Mouse (Mus musculus) neural tube, embryonic 14.5 days (tissue): ENCODE measurements around the gene Dtx3l. TPM values are rescaled to one million over a fixed set of nuclear protein-coding genes. Genes with fewer than 3 reads are reported as not detected.

Source experiments
- ATAC-seq: fragments of 200-750 bp; cut with Nextera tagmentation; 2 replicates; pipeline ENCODE4 v1.8.0; 2017; ENCODE audit warnings: low read depth, mild to moderate bottlenecking, moderate TSS enrichment, moderate library complexity
- H3K27ac ChIP-seq: fragments of 300-500 bp; sonication (generic); 2 replicates; pipeline ENCODE4 v1.5.1; 2014; ENCODE audit warnings: low read depth, mild to moderate bottlenecking, control low read depth, low read length, moderate library complexity, mixed read lengths
- H3K27me3 ChIP-seq: fragments of 300-500 bp; sonication (generic); 2 replicates; pipeline ENCODE4 v1.6.1; 2014; ENCODE audit warnings: low read length; ENCODE audit not compliant: control insufficient read depth, insufficient read depth
- H3K36me3 ChIP-seq: fragments of 300-500 bp; sonication (generic); 2 replicates; pipeline ENCODE4 v1.6.1; 2014; ENCODE audit warnings: low read length, mixed read lengths; ENCODE audit not compliant: control insufficient read depth, insufficient read depth
- H3K4me1 ChIP-seq: fragments of 300-500 bp; sonication (generic); 2 replicates; pipeline ENCODE4 v1.6.1; 2014; ENCODE audit warnings: low read length; ENCODE audit not compliant: control insufficient read depth, insufficient read depth
- H3K4me2 ChIP-seq: fragments of 300-500 bp; sonication (generic); 2 replicates; pipeline ENCODE4 v1.6.1; 2014; ENCODE audit warnings: mild to moderate bottlenecking, low read depth, low read length, control low read depth
- H3K4me3 ChIP-seq: fragments of 300-500 bp; sonication (generic); 2 replicates; pipeline ENCODE4 v1.5.1; 2014; ENCODE audit warnings: low read depth, low read length, control low read depth, mixed read lengths
- H3K9ac ChIP-seq: fragments of 300-500 bp; sonication (generic); replicated peaks from 2 replicates; pipeline ENCODE4 v1.6.1; 2014; ENCODE audit warnings: low read depth, mild to moderate bottlenecking, control low read depth, low read length, mixed read lengths
- H3K9me3 ChIP-seq: fragments of 300-500 bp; sonication (generic); 2 replicates; pipeline ENCODE4 v1.6.1; 2016; ENCODE audit warnings: low read length; ENCODE audit not compliant: control insufficient read depth
- WGBS: fragments of 180-500 bp; shearing (Covaris S2); extraction: QIAGEN DNeasy Blood & Tissue Kit; methylation state at CpG from one replicate; pipeline ENCODE4 v1.1.7; 2014; 5-methylcytosine and 5-hydroxymethylcytosine counted together
- polyA plus RNA-seq: library from polyadenylated mRNA; unstranded; fragments of >200 nt; fragmentation: Nextera tagmentation; extraction: Ambion mirVana; gene quantifications from 2 replicates; pipeline ENCODE4 v1.2.1, GENCODE M21; 2014

The Dtx3l gene
- polyA plus RNA-seq, 1 experiment from 2014 or later: 0.95 TPM

DNA sequence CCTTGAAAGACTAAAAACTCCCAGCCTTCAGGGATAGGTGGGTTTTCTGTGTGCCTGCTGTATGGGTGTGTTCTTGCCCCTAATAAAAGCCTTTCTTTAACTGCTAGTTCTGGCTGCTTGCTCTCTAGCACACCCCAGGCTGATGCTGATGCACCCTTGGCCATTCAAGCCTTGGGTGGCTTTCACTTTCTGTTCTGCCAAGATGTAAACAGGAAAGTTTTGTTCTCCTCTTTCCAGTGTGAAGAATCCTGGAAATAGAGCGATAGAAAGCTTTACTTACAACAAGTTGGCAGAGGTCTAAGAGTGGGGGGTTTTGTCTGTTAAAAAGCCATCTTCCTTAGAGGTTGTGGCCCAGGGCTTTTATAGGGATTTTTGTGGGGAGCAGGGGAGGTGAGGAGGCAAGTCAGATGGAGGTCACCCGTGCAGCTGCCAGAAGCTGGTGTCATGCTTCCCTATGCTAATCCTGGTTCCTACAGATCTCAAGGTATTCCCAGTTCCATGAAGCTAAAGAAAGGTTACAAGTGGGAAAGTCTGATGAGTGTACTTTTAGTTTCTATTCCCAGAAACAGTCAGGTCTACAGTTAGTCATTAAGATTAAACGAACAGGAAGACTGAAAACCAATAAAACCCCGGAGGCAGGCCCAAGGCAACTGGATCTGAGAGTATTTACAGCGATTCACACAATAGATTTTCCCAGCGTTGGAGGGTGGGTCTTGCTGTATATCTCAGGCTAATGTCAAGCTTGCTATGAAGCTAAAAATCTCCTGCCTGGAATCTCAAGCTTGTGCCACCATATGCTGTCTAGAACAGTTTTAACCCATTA lies 20.0 kb downstream of the Dtx3l start:
- Histone ChIP-seq H3K36me3 (no peaks in the 10 kb centered on the region), H3K9ac (no peak overlapping the region), H3K4me1 (no peaks in the 10 kb centered on the region), H3K4me2 (no peak overlapping the region), H3K4me3 (no peak overlapping the region), H3K27ac (no peak overlapping the region), H3K9me3 (no peaks in the 10 kb centered on the region), H3K27me3 (no peaks in the 10 kb centered on the region)
- 66% methylated on average over 6 of the region's 6 CpGs for WGBS
- no peak for ATAC-seq

DNA sequence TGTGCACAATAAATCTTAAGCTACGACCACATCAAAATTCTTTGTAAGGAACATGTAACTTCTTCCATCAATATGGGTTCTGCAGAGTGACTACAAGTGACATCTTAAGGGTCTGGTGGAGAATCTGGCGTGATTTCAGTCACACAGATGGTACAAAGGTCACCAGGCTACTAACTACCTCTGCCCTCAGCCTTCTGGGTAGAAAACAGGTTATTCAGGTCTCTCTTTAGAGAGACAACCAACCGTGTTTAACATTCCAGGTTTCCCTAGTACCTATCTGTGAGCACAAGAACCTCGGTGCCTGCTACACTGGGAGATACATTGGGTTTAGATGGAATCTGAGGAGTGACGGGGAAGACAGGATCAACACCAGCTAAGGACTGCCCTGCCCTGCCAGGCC lies 24.6 kb downstream of the Dtx3l start:
- Histone ChIP-seq H3K9me3 (no peaks in the 10 kb centered on the region), H3K27ac (no peak overlapping the region), H3K4me3 (no peak overlapping the region), H3K36me3 (no peaks in the 10 kb centered on the region), H3K4me2 (no peak overlapping the region), H3K4me1 (no peaks in the 10 kb centered on the region), H3K27me3 (no peaks in the 10 kb centered on the region), H3K9ac (no peak overlapping the region)
- 77% methylated on average over 5 of the region's 5 CpGs for WGBS
- no peak for ATAC-seq

DNA sequence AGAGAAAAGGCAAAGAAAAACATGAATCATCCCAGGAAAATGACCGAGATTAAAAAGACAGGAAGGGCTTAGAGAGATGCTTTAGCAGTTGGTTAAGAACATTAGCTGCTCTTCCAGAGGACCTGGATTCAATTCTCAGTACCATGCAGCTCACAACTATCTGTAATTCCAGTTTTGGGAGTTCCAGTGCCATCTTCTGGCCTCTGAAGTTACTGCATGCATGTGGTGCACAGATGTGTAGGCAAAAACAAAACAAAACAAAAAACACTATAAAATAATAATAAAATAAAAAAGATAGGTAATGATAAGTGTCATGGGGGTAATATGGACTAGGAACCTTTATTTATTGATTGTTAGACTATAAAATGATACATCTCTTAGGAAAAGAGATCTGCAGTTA lies 25.4 kb downstream of the Dtx3l start:
- H3K27ac ChIP-seq: no peak overlapping the region
- no peaks in the 10 kb centered on the region for H3K9me3 ChIP-seq
- no peak overlapping the region for H3K9ac ChIP-seq
- no peaks in the 10 kb centered on the region for H3K4me1 ChIP-seq
- 78% methylated on average over 1 of the region's 1 CpGs for WGBS
- ATAC-seq: no peak
- H3K4me3 ChIP-seq: no peak overlapping the region
- H3K36me3 ChIP-seq: no peaks in the 10 kb centered on the region
- no peak overlapping the region for H3K4me2 ChIP-seq
- no peaks in the 10 kb centered on the region for H3K27me3 ChIP-seq

DNA sequence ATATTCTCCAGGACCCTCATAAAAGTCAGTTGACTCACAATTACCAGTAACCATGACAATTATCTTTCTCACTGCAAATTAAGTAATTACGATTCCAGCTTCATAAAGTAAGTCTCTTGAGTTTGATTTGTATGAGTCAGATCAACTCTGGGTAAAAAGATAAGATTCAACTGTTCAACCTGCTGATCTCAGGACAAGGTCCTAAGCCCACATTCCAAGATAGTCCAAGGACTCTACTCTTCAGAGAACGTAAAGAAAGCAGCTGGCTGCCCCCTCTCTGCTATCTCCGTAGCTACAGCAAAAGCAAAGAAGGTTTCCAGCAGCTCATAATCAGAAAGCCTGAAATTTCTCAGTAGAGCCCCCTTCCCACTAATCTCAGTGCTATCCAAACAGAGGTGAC lies 27.5 kb downstream of the Dtx3l start:
- H3K27me3 ChIP-seq: no peaks in the 10 kb centered on the region
- H3K36me3 ChIP-seq: no peaks in the 10 kb centered on the region
- no peak overlapping the region for H3K27ac ChIP-seq
- no peak for ATAC-seq
- no peaks in the 10 kb centered on the region for H3K9me3 ChIP-seq
- no peak overlapping the region for H3K4me3 ChIP-seq
- no peak overlapping the region for H3K4me2 ChIP-seq
- H3K9ac ChIP-seq: no peak overlapping the region
- H3K4me1 ChIP-seq: no peaks in the 10 kb centered on the region
- WGBS: 80% methylated on average over 3 of the region's 3 CpGs

GRCm38 (mm10) chr16:35907432-35908201 lies 31.3 kb downstream of the Dtx3l start:
- Histone ChIP-seq H3K9ac (no peak overlapping the region), H3K4me3 (no peak overlapping the region), H3K27ac (no peak overlapping the region), H3K4me1 (no peaks in the 10 kb centered on the region), H3K9me3 (no peaks in the 10 kb centered on the region), H3K36me3 (no peaks in the 10 kb centered on the region), H3K4me2 (no peak overlapping the region), H3K27me3 (no peaks in the 10 kb centered on the region)
- no peak for ATAC-seq
- WGBS: 56% methylated on average over 4 of the region's 4 CpGs

DNA sequence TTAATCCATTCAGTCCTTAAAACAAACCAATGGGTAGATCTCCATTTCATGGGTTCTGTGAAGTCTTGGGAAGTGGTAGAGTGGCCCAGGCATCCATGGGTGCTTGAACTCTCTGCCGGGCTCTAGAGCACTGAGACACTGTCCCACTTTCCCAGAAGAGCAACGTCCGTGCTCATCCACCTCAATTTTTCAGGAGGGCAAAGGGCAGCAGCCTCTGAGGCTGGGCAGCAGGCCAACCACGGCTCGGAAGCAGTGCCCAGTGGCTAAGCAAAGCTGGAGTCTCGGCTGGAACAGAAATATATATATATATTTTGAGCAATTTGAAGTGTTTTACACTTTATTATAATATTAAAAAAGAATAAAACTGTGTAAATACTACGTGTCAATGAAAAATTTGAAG lies 32.1 kb downstream of the Dtx3l start:
- ATAC-seq: no peak
- Histone ChIP-seq H3K9ac (no peak overlapping the region), H3K36me3 (no peaks in the 10 kb centered on the region), H3K9me3 (no peaks in the 10 kb centered on the region), H3K27ac (no peak overlapping the region), H3K4me2 (no peak overlapping the region), H3K4me3 (no peak overlapping the region), H3K4me1 (no peaks in the 10 kb centered on the region), H3K27me3 (no peaks in the 10 kb centered on the region)
- 83% methylated on average over 7 of the region's 7 CpGs for WGBS

DNA sequence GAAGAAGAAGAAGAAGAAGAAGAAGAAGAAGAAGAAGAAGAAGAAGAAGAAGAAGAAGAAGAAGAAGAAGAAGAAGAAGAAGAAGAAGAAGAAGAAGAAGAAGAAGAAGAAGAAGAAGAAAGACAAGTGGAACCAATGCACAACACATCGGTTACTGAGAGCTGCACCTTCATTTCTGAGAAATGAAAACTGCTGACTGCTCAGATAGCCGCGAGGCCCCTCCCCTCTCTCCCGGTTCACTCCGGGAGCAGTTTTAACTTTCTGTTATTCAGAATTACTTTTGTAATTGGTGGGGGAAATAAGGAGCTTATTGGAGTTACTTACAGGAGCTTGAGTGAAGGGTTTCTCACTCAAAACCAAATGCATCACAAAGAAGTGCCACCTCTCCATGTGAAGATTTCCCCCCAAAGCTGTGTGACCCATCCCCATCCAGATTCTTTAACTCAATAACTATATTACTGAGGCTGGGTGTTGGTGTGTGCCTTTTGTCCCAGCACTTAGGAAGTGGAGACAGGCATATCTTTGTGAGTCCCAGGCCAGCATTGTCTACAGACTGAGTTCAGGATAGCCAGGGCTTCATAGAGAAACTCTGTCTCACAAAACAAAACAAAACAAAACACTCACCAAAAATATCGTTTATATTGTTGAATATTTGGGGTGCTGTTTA lies 33.0 kb downstream of the Dtx3l start:
- Histone ChIP-seq H3K4me1 (no peaks in the 10 kb centered on the region), H3K27ac (no peak overlapping the region), H3K9ac (no peak overlapping the region), H3K9me3 (no peaks in the 10 kb centered on the region), H3K4me3 (no peak overlapping the region), H3K36me3 (no peaks in the 10 kb centered on the region), H3K4me2 (no peak overlapping the region), H3K27me3 (no peaks in the 10 kb centered on the region)
- WGBS: 86% methylated on average over 6 of the region's 6 CpGs
- no peak for ATAC-seq

GRCm38 (mm10) chr16:35905355-35905754 lies 33.6 kb downstream of the Dtx3l start:
- 95% methylated on average over 3 of the region's 3 CpGs for WGBS
- H3K9ac ChIP-seq: no peak overlapping the region
- no peak overlapping the region for H3K27ac ChIP-seq
- H3K4me3 ChIP-seq: no peak overlapping the region
- no peaks in the 10 kb centered on the region for H3K36me3 ChIP-seq
- no peak for ATAC-seq
- no peak overlapping the region for H3K4me2 ChIP-seq
- H3K27me3 ChIP-seq: no peaks in the 10 kb centered on the region
- no peaks in the 10 kb centered on the region for H3K9me3 ChIP-seq
- no peaks in the 10 kb centered on the region for H3K4me1 ChIP-seq
